Mouse (Mus musculus): ENCODE data around the gene Thrsp. TPM values are rescaled to one million over a fixed set of nuclear protein-coding genes. Genes with fewer than 3 reads are reported as not detected.

The Thrsp gene
- not detected for polyA plus RNA-seq (2017; shearing (Covaris generic))

DNA sequence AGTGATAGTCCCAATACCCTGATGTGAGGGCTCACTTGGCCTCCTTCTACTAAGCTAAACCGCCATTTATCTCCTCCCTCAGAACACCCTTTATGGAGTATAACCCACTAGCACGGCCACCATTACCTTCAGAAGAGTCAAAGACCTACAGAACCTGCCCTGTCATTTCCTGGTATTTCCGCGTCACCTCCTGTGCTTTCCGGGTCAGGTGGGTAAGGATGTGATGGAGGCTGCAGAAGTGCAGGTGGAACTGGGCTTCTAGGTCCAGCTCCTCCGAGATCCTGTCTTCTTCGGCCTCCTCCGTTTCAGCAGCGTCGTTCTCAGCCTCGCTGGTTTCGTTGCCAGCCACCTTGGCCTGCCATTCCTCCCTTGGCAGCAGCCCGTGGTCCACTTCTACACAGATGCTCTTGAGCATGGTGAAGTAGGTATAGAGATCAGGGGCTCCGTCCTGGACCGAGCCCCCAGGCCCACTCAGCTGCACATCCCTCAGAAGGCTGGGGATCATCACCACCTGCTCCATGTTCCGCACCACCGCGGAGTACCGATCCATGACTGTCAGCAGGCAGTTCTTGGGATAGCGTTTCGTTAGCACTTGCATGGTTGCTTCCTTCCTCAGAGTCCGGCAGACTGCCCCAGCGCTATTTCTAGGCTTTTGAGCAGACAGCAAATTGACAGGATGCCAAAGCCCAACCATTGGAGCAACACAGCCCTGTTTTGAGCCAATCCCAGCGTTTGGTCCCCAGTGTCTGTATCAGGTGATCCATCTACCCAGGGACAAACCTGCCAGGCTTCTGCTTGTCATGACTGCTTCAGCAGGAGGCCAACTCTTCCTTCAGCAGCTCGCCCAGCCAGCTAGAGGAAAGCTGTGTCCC lies at the start of gene Thrsp:
Thrsp (minus strand) TSS at position 825 of the 872 bp plus-strand sequence.

DNA sequence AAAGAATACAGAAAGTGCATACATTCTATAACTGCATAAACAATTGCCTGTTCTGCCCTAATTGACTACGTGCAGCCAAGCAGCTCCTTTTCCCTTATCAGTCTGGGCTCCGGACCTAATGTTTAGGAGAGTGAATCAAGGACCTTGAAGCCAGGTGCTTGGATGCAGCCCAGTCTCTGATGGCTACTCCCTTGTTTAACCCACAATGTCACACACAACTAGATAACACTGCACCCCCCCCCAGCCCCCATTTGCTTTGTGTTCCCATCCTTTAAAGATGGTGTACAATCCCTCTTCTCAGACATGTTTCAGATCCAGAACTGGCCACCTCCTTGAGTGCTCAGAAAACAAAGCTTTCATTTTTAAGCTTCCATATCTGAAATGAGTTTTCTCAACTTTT lies 33.5 kb upstream of the Thrsp start, which contains the start of gene Kctd14:
Kctd14 (plus strand) TSS at position 301 of the 400 bp plus-strand sequence.

DNA sequence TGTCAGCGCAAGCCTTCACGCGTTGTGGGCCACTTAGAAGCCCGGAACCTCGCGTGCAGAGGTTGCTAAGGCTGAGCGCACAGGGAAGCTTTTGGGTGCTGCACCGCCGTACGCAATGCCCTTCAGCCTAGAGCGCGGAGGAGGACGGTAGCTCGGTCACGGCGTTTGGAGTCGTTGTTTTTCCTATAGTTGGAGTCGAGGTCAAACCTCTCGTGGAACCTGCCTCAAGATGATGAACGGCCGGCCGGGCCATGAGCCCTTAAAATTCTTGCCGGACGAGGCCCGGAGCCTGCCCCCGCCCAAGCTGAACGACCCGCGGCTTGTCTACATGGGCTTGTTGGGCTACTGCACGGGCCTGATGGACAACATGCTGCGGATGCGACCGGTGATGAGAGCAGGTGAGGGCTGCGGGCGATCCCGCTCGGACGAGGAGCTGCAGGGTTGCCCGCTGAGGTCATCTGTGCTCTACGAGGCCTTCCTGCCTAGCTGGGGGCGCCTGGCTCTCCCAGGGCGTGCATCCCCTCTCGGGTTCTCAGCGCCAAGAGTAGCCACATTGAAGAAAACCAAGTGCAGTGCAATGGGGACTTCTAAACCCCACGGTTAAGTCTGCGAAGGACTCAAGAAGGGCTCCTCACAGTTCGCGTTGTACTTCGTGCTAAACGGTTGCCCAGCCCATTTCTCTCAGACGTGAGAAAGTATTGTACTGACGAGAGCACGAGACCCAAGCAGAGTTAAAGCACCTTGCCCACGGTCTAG lies 17.4 kb downstream of the Thrsp start, which contains the start of gene Ndufc2:
Ndufc2 (plus strand) TSS at position 44 of the 756 bp plus-strand sequence.

Other genes starting within 250 kb of the Thrsp start
- 1.5 TPM for gene Usp35, start 85.7 kb downstream of the Thrsp start, polyA plus RNA-seq (2017; shearing (Covaris generic))
- 0.37 TPM for gene Kctd21, start 85.4 kb downstream of the Thrsp start, polyA plus RNA-seq (2017; shearing (Covaris generic))
- 8.8 TPM for gene Alg8, start 46.1 kb downstream of the Thrsp start, polyA plus RNA-seq (2017; shearing (Covaris generic))
- 84.0 TPM for gene Ndufc2, start 17.7 kb downstream of the Thrsp start, polyA plus RNA-seq (2017; shearing (Covaris generic))
- gene Kctd14, start 33.6 kb upstream of the Thrsp start, polyA plus RNA-seq (2017; shearing (Covaris generic)), result not detected
- gene Ints4, start 63.2 kb upstream of the Thrsp start, polyA plus RNA-seq (2017; shearing (Covaris generic)), result 33.5 TPM
- 22.7 TPM for gene Aamdc, start 161.8 kb upstream of the Thrsp start, polyA plus RNA-seq (2017; shearing (Covaris generic))
- gene Rsf1, start 162.2 kb upstream of the Thrsp start, polyA plus RNA-seq (2017; shearing (Covaris generic)), result 57.7 TPM

Data from effector memory CD4-positive, alpha-beta T cell, adult 5 months (primary cell).